Mouse (Mus musculus) lung, postnatal 25 days (tissue): Measurements from ENCODE around the gene Htt.
A peak's percentile ranks its signal among the peaks of the same experiment; 100 is the strongest.

Experiments used
- DNase-seq: peaks from one replicate; pipeline ENCODE4 v3.0.0; 2022; ENCODE audit warnings: low spot score

Gene Htt

DNA sequence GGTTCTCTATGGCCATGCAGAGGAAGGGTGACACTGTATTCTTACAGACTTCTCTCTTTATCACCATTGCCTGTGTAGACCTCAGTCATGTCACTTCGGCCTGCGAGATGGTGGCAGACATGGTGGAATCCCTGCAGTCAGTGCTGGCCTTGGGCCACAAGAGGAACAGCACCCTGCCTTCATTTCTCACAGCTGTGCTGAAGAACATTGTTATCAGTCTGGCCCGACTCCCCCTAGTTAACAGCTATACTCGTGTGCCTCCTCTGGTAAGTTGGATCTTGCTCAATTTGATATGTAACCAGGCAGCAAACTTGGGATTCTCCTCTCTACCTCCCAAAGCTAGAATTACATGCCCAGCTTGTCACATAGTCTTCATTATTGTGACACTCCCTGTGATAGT lies 127.7 kb downstream of the Htt start:
- no peak for DNase-seq

- DNase-seq = no peak
These were observed 135.3 kb downstream of the Htt start for GRCm38 (mm10) chr5:34896697-34897453.

GRCm38 (mm10) chr5:34899787-34900469 lies 138.4 kb downstream of the Htt start:
- no peak for DNase-seq

GRCm38 (mm10) chr5:34902371-34902770 lies 140.8 kb downstream of the Htt start:
- DNase-seq = peak; percentile 37

- DNase-seq = peak; percentile 93
These were observed 141.4 kb downstream of the Htt start for GRCm38 (mm10) chr5:34902811-34903385.

GRCm38 (mm10) chr5:34904412-34904811 lies 142.9 kb downstream of the Htt start:
- DNase-seq = no peak

GRCm38 (mm10) chr5:34907230-34907629 lies 145.7 kb downstream of the Htt start:
- DNase-seq = no peak

- no peak for DNase-seq
These were observed 146.6 kb downstream of the Htt start, which contains the start of gene Msantd1 for GRCm38 (mm10) chr5:34907910-34908725. Gene Msantd1 (plus strand): TSS chr5:34908012.

DNA sequence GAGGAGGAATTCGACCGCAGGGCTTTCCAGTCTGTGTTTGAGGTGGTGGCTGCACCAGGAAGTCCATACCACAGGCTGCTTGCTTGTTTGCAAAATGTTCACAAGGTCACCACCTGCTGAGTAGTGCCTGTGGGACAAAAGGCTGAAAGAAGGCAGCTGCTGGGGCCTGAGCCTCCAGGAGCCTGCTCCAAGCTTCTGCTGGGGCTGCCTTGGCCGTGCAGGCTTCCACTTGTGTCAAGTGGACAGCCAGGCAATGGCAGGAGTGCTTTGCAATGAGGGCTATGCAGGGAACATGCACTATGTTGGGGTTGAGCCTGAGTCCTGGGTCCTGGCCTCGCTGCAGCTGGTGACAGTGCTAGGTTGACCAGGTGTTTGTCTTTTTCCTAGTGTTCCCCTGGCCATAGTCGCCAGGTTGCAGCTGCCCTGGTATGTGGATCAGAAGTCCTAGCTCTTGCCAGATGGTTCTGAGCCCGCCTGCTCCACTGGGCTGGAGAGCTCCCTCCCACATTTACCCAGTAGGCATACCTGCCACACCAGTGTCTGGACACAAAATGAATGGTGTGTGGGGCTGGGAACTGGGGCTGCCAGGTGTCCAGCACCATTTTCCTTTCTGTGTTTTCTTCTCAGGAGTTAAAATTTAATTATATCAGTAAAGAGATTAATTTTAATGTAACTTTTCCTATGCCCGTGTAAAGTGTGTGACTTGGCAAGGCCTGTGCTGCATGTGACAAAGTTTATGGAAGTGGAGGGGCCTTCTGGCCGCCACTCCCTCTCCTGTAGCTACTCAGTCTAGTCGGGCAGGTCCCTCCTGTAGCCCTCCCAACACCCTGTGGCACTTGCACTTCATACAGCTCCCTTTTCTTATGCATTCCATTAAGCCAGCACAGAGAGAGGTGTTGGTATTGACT lies 147.4 kb downstream of the Htt start:
- DNase-seq = peak; percentile 29

DNA sequence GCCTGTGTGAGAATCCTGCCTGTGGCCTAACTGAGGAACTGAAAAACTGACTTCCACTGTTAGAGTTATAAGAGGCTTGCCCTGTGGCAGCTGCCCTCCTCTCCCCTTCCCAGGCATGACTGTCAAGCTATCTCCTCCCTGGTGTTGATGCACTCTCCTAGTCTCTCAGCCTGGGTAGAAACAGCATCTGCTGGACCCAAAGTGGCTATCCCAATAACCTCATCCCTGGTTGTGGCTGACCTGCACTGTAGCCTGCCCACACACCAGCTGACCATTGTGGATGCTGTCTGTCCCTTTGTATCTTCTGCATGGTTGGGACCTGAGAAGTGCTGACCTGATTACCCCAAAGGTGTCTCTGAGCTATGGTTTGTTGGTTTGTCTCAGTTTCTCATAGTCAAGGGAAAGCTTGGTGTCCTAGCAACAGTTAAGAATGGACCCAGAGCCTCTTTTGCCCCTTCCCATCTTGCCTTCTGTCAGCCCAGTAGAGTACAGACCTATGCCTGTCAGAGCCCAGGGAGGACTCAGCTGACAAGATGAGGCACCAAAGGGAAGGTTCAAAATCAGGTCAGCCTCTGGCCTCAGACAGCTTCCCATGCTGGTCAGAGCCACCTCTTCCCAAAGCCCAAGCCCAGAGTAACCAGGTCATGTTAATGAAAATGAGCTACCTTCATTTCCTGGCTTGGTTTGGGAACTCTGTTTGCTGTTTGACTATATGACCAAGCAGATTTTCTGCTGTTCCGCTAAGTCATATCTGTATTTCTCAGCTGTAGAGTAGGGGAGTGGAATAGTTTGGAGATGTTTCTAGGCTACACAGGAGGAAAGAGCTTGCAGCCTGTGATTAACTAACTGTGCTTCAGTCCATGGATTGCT lies 148.3 kb downstream of the Htt start:
- no peak for DNase-seq

DNA sequence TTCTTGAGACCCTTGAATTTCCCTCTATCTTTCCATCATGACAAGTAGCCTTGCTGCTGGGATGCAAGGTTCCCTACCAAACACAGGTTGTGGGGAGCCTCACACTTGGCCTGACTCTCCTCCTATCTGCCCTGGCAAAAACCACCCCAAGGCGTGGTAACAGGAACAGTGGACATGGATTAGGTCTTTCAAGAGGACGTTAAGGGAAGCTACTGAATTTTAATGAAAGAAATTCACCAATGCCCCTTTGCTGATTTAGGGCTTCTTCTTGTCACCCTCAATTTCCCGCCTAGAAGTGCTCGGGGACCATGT lies 148.9 kb downstream of the Htt start:
- DNase-seq = no peak

DNA sequence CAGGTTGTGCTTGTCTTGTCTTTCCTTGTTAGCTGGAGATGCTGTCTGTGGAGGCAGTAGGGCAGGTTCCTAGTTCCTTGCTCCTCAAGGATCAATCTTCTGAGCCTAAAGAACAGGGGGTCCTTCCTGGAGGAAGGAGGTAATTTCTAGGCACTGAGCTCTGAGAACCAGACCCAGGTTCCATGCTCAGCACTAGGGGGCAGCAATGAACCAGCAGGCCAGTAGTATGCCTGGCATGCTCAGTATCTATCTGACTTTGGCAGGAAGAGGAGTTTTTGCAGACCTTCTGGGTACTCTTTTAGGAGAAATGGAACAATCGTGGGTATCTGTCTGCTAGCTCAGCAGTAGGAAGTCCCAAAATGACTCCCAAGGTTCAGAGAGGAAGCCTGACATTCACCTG lies 154.3 kb downstream of the Htt start:
- DNase-seq = peak; percentile 81

- no peak for DNase-seq
These were observed 155.7 kb downstream of the Htt start for GRCm38 (mm10) chr5:34917234-34917655.

- no peak for DNase-seq
These were observed 157.2 kb downstream of the Htt start for GRCm38 (mm10) chr5:34918785-34919184.

- no peak for DNase-seq
These were observed 161.0 kb downstream of the Htt start for GRCm38 (mm10) chr5:34922531-34922930.

- no peak for DNase-seq
These were observed 162.4 kb downstream of the Htt start for GRCm38 (mm10) chr5:34923920-34924319.

GRCm38 (mm10) chr5:34924519-34924918 lies 163.0 kb downstream of the Htt start:
- no peak for DNase-seq

- no peak for DNase-seq
These were observed 166.1 kb downstream of the Htt start for GRCm38 (mm10) chr5:34927648-34928047.

GRCm38 (mm10) chr5:34930151-34930975 lies 168.8 kb downstream of the Htt start:
- no peak for DNase-seq

DNA sequence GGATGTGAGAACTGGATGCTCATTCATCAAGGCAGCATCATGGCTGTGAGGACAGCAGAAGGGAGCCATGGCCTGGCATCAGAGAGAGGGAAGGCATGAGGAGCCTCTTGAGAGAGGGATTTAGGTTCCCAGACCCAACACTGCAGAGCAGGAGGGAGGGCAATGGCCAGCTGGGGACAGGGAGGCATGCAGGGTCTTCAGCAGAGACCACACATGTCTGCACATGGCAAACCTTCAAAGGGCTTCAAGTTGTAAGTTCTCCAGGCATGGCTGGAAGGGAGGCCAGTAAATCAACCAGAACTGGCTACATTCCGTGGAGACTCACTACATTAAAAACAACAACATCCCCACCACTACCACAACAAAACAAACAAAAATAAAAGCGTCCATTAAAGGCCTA lies 169.6 kb downstream of the Htt start:
- DNase-seq = no peak
